Mouse (Mus musculus): ENCODE data around the gene Map3k3.

GRCm38 (mm10) chr11:106163546-106163945 is 79.1 kb downstream of the Map3k3 start:
- TF ChIP-seq CTCF (IDR thresholded peaks at IDR 0.05; ENCODE audit: low read depth), result no peak
- no peak; the same call in 1 of the 2 replicates for TF ChIP-seq EP300 (IDR thresholded peaks at IDR 0.05; ENCODE audit: low read depth)
